Mouse (Mus musculus) large intestine, adult 2 months (tissue): Measurements from ENCODE around the gene Ptar1. TPM values are rescaled to one million over a fixed set of nuclear protein-coding genes. Genes with fewer than 3 reads are reported as not detected.

Experiments used
- DNase-seq: peaks from one replicate; pipeline ENCODE4 v3.0.0-alpha.2; 2012; ENCODE audit warnings: low read depth, low spot score
- WGBS: fragments of 180-500 bp; shearing (Covaris S2); methylation state at CpG from one replicate; pipeline ENCODE4 v1.1.7; 2018; 5-methylcytosine and 5-hydroxymethylcytosine counted together
- polyA plus RNA-seq: library from polyadenylated mRNA; depleted of rRNA; stranded (reverse); fragments of >200 nt; gene quantifications from 2 replicates; pipeline ENCODE4 v1.2.3, GENCODE M21; 2012; rRNA removed

Gene Ptar1
- polyA plus RNA-seq, 1 experiment: 2.1 TPM

- WGBS: 10% methylated on average over 7 of the region's 7 CpGs
- DNase-seq: no peak
These were observed 69.8 kb downstream of the Ptar1 start for GRCm38 (mm10) chr19:23757011-23757410.

- DNase-seq: peak; percentile 70
- under 1% methylated on average over 40 of the region's 40 CpGs for WGBS
These were observed 70.8 kb downstream of the Ptar1 start for GRCm38 (mm10) chr19:23757961-23758553.

GRCm38 (mm10) chr19:23758554-23759321 is 71.5 kb downstream of the Ptar1 start, which contains the start of gene Apba1:
TSS of gene Apba1 (plus strand) at chr19:23758887.
- WGBS: under 1% methylated on average over 94 of the region's 98 CpGs
- no peak for DNase-seq

- 3% methylated on average over 17 of the region's 17 CpGs for WGBS
- DNase-seq: no peak
These were observed 72.2 kb downstream of the Ptar1 start for GRCm38 (mm10) chr19:23759322-23759945.

- DNase-seq: no peak
- WGBS: 80% methylated on average over 6 of the region's 6 CpGs
These were observed 76.1 kb downstream of the Ptar1 start for GRCm38 (mm10) chr19:23763371-23763770.

- 76% methylated on average over 2 of the region's 2 CpGs for WGBS
- no peak for DNase-seq
These were observed 76.8 kb downstream of the Ptar1 start for GRCm38 (mm10) chr19:23764051-23764450.

GRCm38 (mm10) chr19:23768864-23769263 is 81.6 kb downstream of the Ptar1 start:
- WGBS: 43% methylated on average over 5 of the region's 5 CpGs
- DNase-seq: no peak

GRCm38 (mm10) chr19:23770494-23771423 is 83.5 kb downstream of the Ptar1 start:
- DNase-seq: no peak
- WGBS: 70% methylated on average over 10 of the region's 10 CpGs

GRCm38 (mm10) chr19:23771971-23772370 is 84.7 kb downstream of the Ptar1 start:
- DNase-seq: no peak
- 71% methylated on average over 7 of the region's 7 CpGs for WGBS

GRCm38 (mm10) chr19:23775356-23775755 is 88.1 kb downstream of the Ptar1 start:
- no peak for DNase-seq
- 81% methylated on average over 6 of the region's 6 CpGs for WGBS

GRCm38 (mm10) chr19:23779130-23779529 is 91.9 kb downstream of the Ptar1 start:
- no peak for DNase-seq

- 78% methylated on average over 4 of the region's 4 CpGs for WGBS
These were observed 92.9 kb downstream of the Ptar1 start for GRCm38 (mm10) chr19:23780105-23780504.

More at GRCm38 (mm10) chr19:23780105-23780504, 92.9 kb downstream of the Ptar1 start:
- no peak for DNase-seq

Other genes starting within 250 kb of the Ptar1 start
- 2.0 and 3.0 TPM in 2 replicates for gene Mamdc2, start 239.0 kb upstream of the Ptar1 start, polyA plus RNA-seq
- not detected in 2 replicates for gene 1700028P14Rik, start 34.6 kb upstream of the Ptar1 start, polyA plus RNA-seq
- 1.1 and 1.8 TPM in 2 replicates for gene Apba1, start 71.5 kb downstream of the Ptar1 start, polyA plus RNA-seq